Mouse (Mus musculus): ENCODE measurements at regions not wholly inside any gene's neighbourhood (a gene's known extent, or its start where the extent isn't known, plus 50 kb on each side); places are given as distances from the start of the nearest gene placed in this dataset.

- TF ChIP-seq EP300 (IDR thresholded peaks at IDR 0.05) = peak; percentile 63
- no peak for TF ChIP-seq CTCF (IDR thresholded peaks at IDR 0.05)
Measured at GRCm38 (mm10) chr9:8249542-8249941, 115.4 kb upstream of the Cep126 start.
